Mouse (Mus musculus): ENCODE data around the gene Slc35d2. TPM values are rescaled to one million over a fixed set of nuclear protein-coding genes. Genes with fewer than 3 reads are reported as not detected.
A peak's percentile ranks its signal among the peaks of the same experiment; 100 is the strongest.
"Not testable (repeated sequence)": the region's sequence is repeated elsewhere in the genome, so short reads cannot be mapped to it uniquely, and the experiment has no call there.

Slc35d2 gene
- polyA plus RNA-seq, 1 experiment = 1.3 TPM

DNA sequence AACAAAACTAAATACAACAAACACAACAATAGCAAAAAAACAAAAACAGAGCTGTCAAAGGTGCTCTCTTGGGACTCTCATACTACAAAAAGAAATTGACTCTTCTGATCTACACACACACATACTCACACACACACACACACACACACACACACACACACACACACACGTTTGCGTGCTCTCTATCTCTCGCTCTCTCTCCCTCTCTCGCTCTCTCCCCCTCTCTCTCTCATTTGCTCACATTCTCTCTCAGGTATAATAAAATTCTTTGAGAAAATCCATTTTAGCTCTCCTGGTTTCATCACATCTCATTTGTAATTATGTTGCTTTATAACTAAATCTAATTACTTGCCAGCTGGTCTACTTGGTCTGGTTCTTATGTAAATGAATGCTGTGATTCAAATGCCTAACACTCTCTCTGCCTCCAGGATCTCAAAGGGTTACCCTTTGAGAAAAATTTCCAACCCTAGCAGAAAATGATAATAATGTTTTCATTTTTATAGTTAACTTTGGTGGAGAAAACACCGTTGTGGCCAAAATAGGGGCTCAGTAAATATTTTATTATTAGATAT, 68.1 kb downstream of the Slc35d2 start:
- DNase-seq (ENCODE audit: extremely low spot score in 1 of 2, low spot score in 1 of 2) = no peak

DNA sequence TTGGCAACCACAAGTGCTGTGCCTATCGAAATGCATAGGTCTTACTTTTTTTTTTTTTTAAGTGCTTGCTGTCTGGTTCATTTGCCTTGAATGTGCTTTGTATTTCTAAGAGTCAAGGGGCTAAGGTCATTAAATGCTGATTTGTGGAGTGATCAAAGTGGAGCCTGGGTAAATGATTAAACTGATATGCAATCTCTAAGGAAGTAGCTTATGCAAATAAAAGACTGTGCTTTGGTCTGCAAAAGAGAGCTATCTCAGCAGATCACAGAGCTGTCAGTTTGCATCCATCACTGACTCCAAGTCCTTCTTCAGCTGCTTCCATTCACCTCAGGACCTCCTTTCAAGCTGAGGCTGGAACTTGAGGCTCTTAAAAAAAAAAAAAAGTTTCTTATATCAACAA, 75.2 kb downstream of the Slc35d2 start:
- DNase-seq (ENCODE audit: extremely low spot score in 1 of 2, low spot score in 1 of 2) = no peak

DNA sequence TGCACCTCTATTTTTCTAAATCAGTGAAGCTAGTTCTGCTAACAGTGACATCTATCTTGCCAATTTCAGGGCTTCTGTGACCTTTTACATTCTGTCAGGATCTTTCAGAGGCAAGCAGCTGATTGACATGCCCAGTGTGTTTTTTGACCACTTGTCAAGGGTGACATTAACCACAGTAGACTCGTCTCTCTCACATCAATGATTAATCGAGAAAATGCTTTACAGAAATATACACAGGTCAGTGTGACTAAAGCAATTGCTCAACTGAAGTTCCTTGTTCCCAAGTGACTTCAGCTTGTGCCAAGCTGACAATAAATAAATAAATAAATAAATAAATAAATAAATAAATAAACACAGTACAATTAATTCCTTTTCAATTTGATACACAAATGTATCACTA, 76.9 kb downstream of the Slc35d2 start:
- not testable (repeated sequence) for DNase-seq (ENCODE audit: extremely low spot score in 1 of 2, low spot score in 1 of 2)

DNA sequence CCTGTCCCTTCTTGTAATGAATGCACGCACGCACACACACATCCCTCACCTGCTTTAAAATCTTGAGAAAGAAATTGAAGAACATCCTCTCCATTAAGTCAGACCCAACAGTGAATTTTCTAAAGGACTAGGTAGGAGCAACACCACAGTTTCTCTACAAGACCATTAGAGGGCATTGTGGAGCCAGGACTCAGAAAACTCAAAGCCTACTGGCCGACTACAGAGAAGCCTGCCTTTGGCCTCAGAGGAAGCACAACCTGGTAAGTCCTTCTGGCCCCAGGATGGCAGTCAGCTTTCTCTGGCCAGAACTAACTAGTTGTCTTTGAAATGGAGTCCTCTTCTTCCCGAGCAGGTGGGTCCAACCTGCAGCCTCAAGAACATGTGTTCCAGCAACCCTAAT, 78.3 kb downstream of the Slc35d2 start:
- DNase-seq (ENCODE audit: extremely low spot score in 1 of 2, low spot score in 1 of 2) = peak in 1 of 2 experiments; percentile 7

DNA sequence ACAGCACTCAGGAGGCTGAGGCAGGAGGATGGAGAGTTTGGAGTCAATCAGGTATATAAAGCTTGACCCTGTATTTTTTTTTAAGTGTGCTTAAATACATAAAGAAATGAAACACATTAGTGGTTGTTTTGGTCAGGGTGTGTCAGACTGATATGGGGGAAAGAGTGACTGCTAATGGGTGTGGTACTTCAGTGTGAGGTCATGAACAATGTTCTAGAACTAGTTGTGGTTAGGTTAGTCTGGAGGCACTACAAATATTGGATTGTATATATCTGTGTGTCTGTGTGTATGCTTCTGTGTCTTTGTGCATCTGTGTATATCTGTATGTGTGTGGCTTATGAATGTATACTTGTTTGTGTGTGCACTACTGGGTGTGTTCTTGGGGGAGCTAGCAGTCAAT, 79.6 kb downstream of the Slc35d2 start:
- DNase-seq (ENCODE audit: extremely low spot score in 1 of 2, low spot score in 1 of 2) = no peak

DNA sequence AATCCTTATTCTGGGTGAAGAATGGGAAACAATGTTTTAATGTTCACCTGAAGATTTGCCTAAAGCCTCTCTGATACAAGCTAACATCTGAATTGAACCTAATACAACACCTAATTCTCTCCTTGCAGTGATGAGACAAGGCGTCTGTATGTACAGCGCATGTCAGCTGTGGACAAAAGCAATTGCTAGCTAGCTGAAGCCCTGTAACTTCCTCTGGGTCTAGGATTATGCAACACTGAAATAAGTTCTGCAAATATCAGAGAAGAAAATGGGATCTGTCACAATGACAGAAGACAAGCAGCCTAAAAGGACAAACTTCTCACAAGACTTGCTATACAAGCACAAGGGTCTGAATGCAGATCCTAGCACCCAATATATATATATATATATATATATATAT, 80.7 kb downstream of the Slc35d2 start:
- no peak for DNase-seq (ENCODE audit: extremely low spot score in 1 of 2, low spot score in 1 of 2)

Other genes with a start within 250 kb of the Slc35d2 start
- gene Hsd17b3, start 40.1 kb downstream of the Slc35d2 start, polyA plus RNA-seq (2012; rRNA removed) = not detected in 2 replicates
- gene Zfp367, start 23.8 kb upstream of the Slc35d2 start, polyA plus RNA-seq (2012; rRNA removed) = 21.1 and 21.3 TPM in 2 replicates
- gene Habp4, start 32.5 kb upstream of the Slc35d2 start, polyA plus RNA-seq (2012; rRNA removed) = 186 and 204 TPM in 2 replicates
- gene Cdc14b, start 145.9 kb upstream of the Slc35d2 start, polyA plus RNA-seq (2012; rRNA removed) = 10.6 and 11.8 TPM in 2 replicates
- 14.7 and 17.3 TPM in 2 replicates for gene Aaed1, start 183.3 kb upstream of the Slc35d2 start, polyA plus RNA-seq (2012; rRNA removed)
- 141 and 143 TPM in 2 replicates for gene Ctsl, start 241.5 kb upstream of the Slc35d2 start, polyA plus RNA-seq (2012; rRNA removed)

Measured in frontal cortex, adult 2 months (tissue).